Mouse (Mus musculus): Measurements from ENCODE around the gene Mcm2. TPM values are rescaled to one million over a fixed set of nuclear protein-coding genes. Genes with fewer than 3 reads are reported as not detected.
A peak's percentile ranks its signal among the peaks of the same experiment; 100 is the strongest.

Gene Mcm2
- total RNA-seq, 1 experiment: 237 TPM

GRCm38 (mm10) chr6:88874868-88875508, 23.6 kb downstream of the Mcm2 start, which contains the start of gene Podxl2:
Podxl2 (minus strand) TSS chr6:88875044.
- in situ Hi-C loops (cut with MboI; ENCODE audit: low sequenced_read_pairs in 2 of 2, unreplicated experiment in 2 of 2): loop anchor here in 1 of 2 experiments (25.0 kb wide), 1 partner anchor 963 kb away; the partner anchor contains the start of gene Hmces
- TF ChIP-seq HCFC1 (IDR thresholded peaks at IDR 0.05; ENCODE audit: borderline replicate concordance, insufficient read depth, low read length): no peak
- TF ChIP-seq ZC3H11A (IDR thresholded peaks at IDR 0.05; ENCODE audit: borderline replicate concordance, low read depth, low read length): no peak
- no peak for TF ChIP-seq CHD2 (IDR thresholded peaks at IDR 0.05; ENCODE audit: low read depth, low read length)
- TF ChIP-seq MAFK (IDR thresholded peaks at IDR 0.05; ENCODE audit: insufficient read depth, low read depth, low read length): no peak
- no peak for TF ChIP-seq ZNF384 (IDR thresholded peaks at IDR 0.05; ENCODE audit: low read depth, low read length)
- Histone ChIP-seq H3K36me3 (ENCODE audit: control insufficient read depth, insufficient read depth, low read length, poor library complexity, severe bottlenecking) (peaks cover under 1% of the 10 kb centered on the region; the same call in 1 of the 2 replicates), H3K9me3 (ENCODE audit: control insufficient read depth, insufficient read depth, low read depth, low read length) (no peaks in the 10 kb centered on the region), H3K27ac (ENCODE audit: insufficient read depth, low read depth, low read length, poor library complexity, severe bottlenecking) (no peak within 1 kb of the TSS), H3K9ac (ENCODE audit: insufficient read depth, low read depth, low read length, poor library complexity, severe bottlenecking) (peak within 1 kb of the TSS; percentile 59), H3K4me3 (ENCODE audit: insufficient read depth in 1 of 2, low read depth in 1 of 2, low read length in 2 of 2, poor library complexity in 1 of 2, severe bottlenecking in 1 of 2) (peak within 1 kb of the TSS; percentile 66 to 85), H3K4me1 (ENCODE audit: control insufficient read depth in 2 of 2, insufficient read depth in 2 of 2, low read length in 2 of 2, poor library complexity in 1 of 2) (peaks cover 0 to 3% of the 10 kb centered on the region in 2 experiments; a peak in 1 of 4 replicates)
- DNase-seq (ENCODE audit: low read depth, low spot score): peak; percentile 41

- peak overlapping the region; percentile 59 for H3K9ac ChIP-seq (ENCODE audit: insufficient read depth, low read depth, low read length, poor library complexity, severe bottlenecking)
- DNase-seq (ENCODE audit: low read depth, low spot score): no peak
- H3K4me1 ChIP-seq (ENCODE audit: control insufficient read depth in 2 of 2, insufficient read depth in 2 of 2, low read length in 2 of 2, poor library complexity in 1 of 2): peaks cover 0 to 3% of the 10 kb centered on the region in 2 experiments; a peak in 1 of 4 replicates
- no peaks in the 10 kb centered on the region for H3K9me3 ChIP-seq (ENCODE audit: control insufficient read depth, insufficient read depth, low read depth, low read length)
- no peak overlapping the region for H3K27ac ChIP-seq (ENCODE audit: insufficient read depth, low read depth, low read length, poor library complexity, severe bottlenecking)
- TF ChIP-seq MAFK (IDR thresholded peaks at IDR 0.05; ENCODE audit: insufficient read depth, low read depth, low read length) (no peak), CHD2 (IDR thresholded peaks at IDR 0.05; ENCODE audit: low read depth, low read length) (no peak), ZNF384 (IDR thresholded peaks at IDR 0.05; ENCODE audit: low read depth, low read length) (no peak), ZC3H11A (IDR thresholded peaks at IDR 0.05; ENCODE audit: borderline replicate concordance, low read depth, low read length) (no peak), HCFC1 (IDR thresholded peaks at IDR 0.05; ENCODE audit: borderline replicate concordance, insufficient read depth, low read length) (no peak)
- H3K36me3 ChIP-seq (ENCODE audit: control insufficient read depth, insufficient read depth, low read length, poor library complexity, severe bottlenecking): no peaks in the 10 kb centered on the region
- peak overlapping the region; percentile 66 to 85 for H3K4me3 ChIP-seq (ENCODE audit: insufficient read depth in 1 of 2, low read depth in 1 of 2, low read length in 2 of 2, poor library complexity in 1 of 2, severe bottlenecking in 1 of 2)
- in situ Hi-C loops (cut with MboI; ENCODE audit: low sequenced_read_pairs in 2 of 2, unreplicated experiment in 2 of 2): no loop called here
Observed at GRCm38 (mm10) chr6:88873965-88874867, 24.4 kb downstream of the Mcm2 start.

DNA sequence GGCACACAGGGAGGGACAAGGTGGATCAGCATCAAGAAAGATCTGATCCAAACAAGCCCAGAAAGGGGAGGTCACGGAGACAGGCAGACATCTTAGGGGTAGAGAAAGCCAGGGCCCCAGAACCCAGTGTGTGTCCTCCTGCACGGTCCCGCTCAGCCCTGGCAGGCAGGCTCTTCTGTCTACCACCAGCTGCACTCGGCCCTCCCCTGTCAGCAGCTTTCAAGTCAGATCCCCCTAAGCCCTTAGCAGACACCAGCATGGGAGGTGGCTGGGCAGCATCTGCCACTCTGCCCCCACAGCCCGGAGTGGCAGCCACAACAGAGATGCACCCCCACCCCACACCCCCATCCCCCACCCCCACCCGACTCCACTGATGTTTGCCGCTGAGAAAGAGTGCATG, 25.8 kb downstream of the Mcm2 start:
- Histone ChIP-seq H3K4me3 (ENCODE audit: insufficient read depth in 1 of 2, low read depth in 1 of 2, low read length in 2 of 2, poor library complexity in 1 of 2, severe bottlenecking in 1 of 2) (no peak overlapping the region), H3K9me3 (ENCODE audit: control insufficient read depth, insufficient read depth, low read depth, low read length) (no peaks in the 10 kb centered on the region), H3K36me3 (ENCODE audit: control insufficient read depth, insufficient read depth, low read length, poor library complexity, severe bottlenecking) (no peaks in the 10 kb centered on the region), H3K4me1 (ENCODE audit: control insufficient read depth in 2 of 2, insufficient read depth in 2 of 2, low read length in 2 of 2, poor library complexity in 1 of 2) (peaks cover 0 to 3% of the 10 kb centered on the region in 2 experiments; a peak in 1 of 4 replicates), H3K9ac (ENCODE audit: insufficient read depth, low read depth, low read length, poor library complexity, severe bottlenecking) (no peak overlapping the region), H3K27ac (ENCODE audit: insufficient read depth, low read depth, low read length, poor library complexity, severe bottlenecking) (no peak overlapping the region)
- in situ Hi-C loops (cut with MboI; ENCODE audit: low sequenced_read_pairs in 2 of 2, unreplicated experiment in 2 of 2): no loop called here
- no peak for DNase-seq (ENCODE audit: low read depth, low spot score)
- no peak for TF ChIP-seq CHD2 (IDR thresholded peaks at IDR 0.05; ENCODE audit: low read depth, low read length)
- no peak for TF ChIP-seq MAFK (IDR thresholded peaks at IDR 0.05; ENCODE audit: insufficient read depth, low read depth, low read length)
- no peak for TF ChIP-seq ZNF384 (IDR thresholded peaks at IDR 0.05; ENCODE audit: low read depth, low read length)
- no peak for TF ChIP-seq HCFC1 (IDR thresholded peaks at IDR 0.05; ENCODE audit: borderline replicate concordance, insufficient read depth, low read length)
- no peak for TF ChIP-seq ZC3H11A (IDR thresholded peaks at IDR 0.05; ENCODE audit: borderline replicate concordance, low read depth, low read length)

DNA sequence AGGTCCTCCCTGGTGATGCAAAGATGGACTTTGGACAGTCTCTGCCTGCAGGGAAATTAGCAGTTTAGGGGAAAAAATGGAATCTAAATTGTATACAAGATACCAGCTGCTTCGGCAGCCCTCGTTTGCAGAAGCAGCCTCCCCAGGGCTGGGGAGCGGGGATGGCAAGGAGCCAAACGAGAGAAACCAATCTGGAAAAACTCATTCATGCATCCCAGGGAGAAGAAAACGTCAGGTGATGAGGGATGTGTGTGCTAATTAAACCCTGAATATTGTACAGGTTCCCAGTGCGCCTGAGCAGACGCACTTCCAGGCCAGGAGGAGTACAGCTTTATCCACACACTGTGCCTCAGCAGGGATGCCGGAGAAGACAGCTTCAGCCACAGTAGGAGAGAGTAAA, 27.0 kb downstream of the Mcm2 start:
- Histone ChIP-seq H3K4me1 (ENCODE audit: control insufficient read depth in 2 of 2, insufficient read depth in 2 of 2, low read length in 2 of 2, poor library complexity in 1 of 2) (peaks cover 0 to 3% of the 10 kb centered on the region in 2 experiments; a peak in 1 of 4 replicates), H3K9me3 (ENCODE audit: control insufficient read depth, insufficient read depth, low read depth, low read length) (no peaks in the 10 kb centered on the region), H3K4me3 (ENCODE audit: insufficient read depth in 1 of 2, low read depth in 1 of 2, low read length in 2 of 2, poor library complexity in 1 of 2, severe bottlenecking in 1 of 2) (no peak overlapping the region), H3K9ac (ENCODE audit: insufficient read depth, low read depth, low read length, poor library complexity, severe bottlenecking) (no peak overlapping the region), H3K36me3 (ENCODE audit: control insufficient read depth, insufficient read depth, low read length, poor library complexity, severe bottlenecking) (no peaks in the 10 kb centered on the region), H3K27ac (ENCODE audit: insufficient read depth, low read depth, low read length, poor library complexity, severe bottlenecking) (no peak overlapping the region)
- TF ChIP-seq ZC3H11A (IDR thresholded peaks at IDR 0.05; ENCODE audit: borderline replicate concordance, low read depth, low read length): no peak
- TF ChIP-seq HCFC1 (IDR thresholded peaks at IDR 0.05; ENCODE audit: borderline replicate concordance, insufficient read depth, low read length): no peak
- TF ChIP-seq MAFK (IDR thresholded peaks at IDR 0.05; ENCODE audit: insufficient read depth, low read depth, low read length): no peak
- TF ChIP-seq ZNF384 (IDR thresholded peaks at IDR 0.05; ENCODE audit: low read depth, low read length): no peak
- no peak for TF ChIP-seq CHD2 (IDR thresholded peaks at IDR 0.05; ENCODE audit: low read depth, low read length)
- DNase-seq (ENCODE audit: low read depth, low spot score): no peak
- in situ Hi-C loops (cut with MboI; ENCODE audit: low sequenced_read_pairs in 2 of 2, unreplicated experiment in 2 of 2): no loop called here
